ENCODE assay signal across 8 mouse cellular contexts in genomic region chr12:31376326-31376950, GRCm38 (mm10). TPM values are rescaled to one million over a fixed set of nuclear protein-coding genes. Genes with fewer than 3 reads are reported as not detected.
DNase-seq lines count a peak whose midpoint lies in the region; ATAC-seq lines count a peak whose summit lies in the region.

No protein-coding gene starts in this region.

- H3K4me1 ChIP-seq in midbrain, embryonic 16.5 days (ENCODE audit: control insufficient read depth, insufficient read depth, low read length), result peaks cover 13% of the 10 kb centered on the region

- no peaks in the 10 kb centered on the region for H3K27me3 ChIP-seq in midbrain, embryonic 16.5 days (ENCODE audit: control insufficient read depth, insufficient read depth, low read depth, low read length)

- intact Hi-C loops in gastrocnemius, postnatal 14 days (cut with DNase I; ENCODE audit: low total_unique reads), result no loop called here

- peak overlapping the region; percentile 33 for H3K4me3 ChIP-seq in midbrain, embryonic 16.5 days (ENCODE audit: low read depth, low read length)

- WGBS in midbrain, embryonic 16.5 days, result 11% methylated on average over 13 of the region's 13 CpGs

- H3K4me2 ChIP-seq in midbrain, embryonic 16.5 days (ENCODE audit: low read length), result peak overlapping the region; percentile 61

- DNase-seq in frontal cortex, postnatal 14 days (ENCODE audit: low spot score in 2 of 2), result no peak
- DNase-seq in NIH3T3 (ENCODE audit: low read depth), result peak; percentile 58
- peak; percentile 10 for DNase-seq in kidney, postnatal 14 days
- no peak for DNase-seq in gastrocnemius, postnatal 14 days
- DNase-seq in urinary bladder, postnatal 10 days (ENCODE audit: low spot score), result no peak

- H3K36me3 ChIP-seq in midbrain, embryonic 16.5 days (ENCODE audit: control insufficient read depth, insufficient read depth, low read length), result no peaks in the 10 kb centered on the region

- no peak overlapping the region; the same call in 1 of the 2 replicates for H3K27ac ChIP-seq in midbrain, embryonic 16.5 days (ENCODE audit: low read length)

- no peaks in the 10 kb centered on the region for H3K9me3 ChIP-seq in midbrain, embryonic 16.5 days (replicated peaks; ENCODE audit: control insufficient read depth, low read length, poor library complexity, severe bottlenecking)

- ATAC-seq in frontal cortex, adult (ENCODE audit: low TSS enrichment), result peak; percentile 44; the same call in 1 of the 2 replicates
- ATAC-seq in granulocyte monocyte progenitor cell, adult 5-6 weeks (replicated peaks; ENCODE audit: poor library complexity, severe bottlenecking), result peak; percentile 46
- peak; percentile 54 for ATAC-seq in midbrain, embryonic 16.5 days

- peak overlapping the region; percentile 56; the same call in 1 of the 2 replicates for H3K9ac ChIP-seq in midbrain, embryonic 16.5 days (ENCODE audit: low read depth, low read length)

RNA-seq across cellular contexts. Expression of gene Slc26a3, which starts 14.2 kb away (rescaled TPM):
- not detected in 2 replicates for total RNA-seq in granulocyte monocyte progenitor cell, adult 5-6 weeks (2014; fragmentation: Nextera tagmentation)
- total RNA-seq in granulocyte monocyte progenitor cell, adult 5-6 weeks (2017), result not detected in 2 replicates
- polyA plus RNA-seq in midbrain, embryonic 16.5 days (2015; fragmentation: Nextera tagmentation; extraction: Ambion mirVana), result 0.09 TPM in 1 of 2 replicates, not detected in the other
- total RNA-seq in gastrocnemius, postnatal 14 days (2021), result not detected

RNA-seq across cellular contexts. Expression of gene Dld, which starts 25.2 kb away (rescaled TPM):
- total RNA-seq in granulocyte monocyte progenitor cell, adult 5-6 weeks (2014; fragmentation: Nextera tagmentation), result 72.1 and 92.7 TPM in 2 replicates
- total RNA-seq in granulocyte monocyte progenitor cell, adult 5-6 weeks (2017), result 166 and 168 TPM in 2 replicates
- 122 and 132 TPM in 2 replicates for polyA plus RNA-seq in midbrain, embryonic 16.5 days (2015; fragmentation: Nextera tagmentation; extraction: Ambion mirVana)
- total RNA-seq in gastrocnemius, postnatal 14 days (2021), result 100 to 1,000 TPM; 181 to 227 TPM

Comparison
In these comparisons a context has a peak if more than half of its experiments do, and no peak if none do; other contexts are left out.
1. DNase-seq: peak in NIH3T3 (single experiment) and kidney, postnatal 14 days (single experiment); none in frontal cortex, postnatal 14 days (0 of 2), gastrocnemius, postnatal 14 days (single experiment) and urinary bladder, postnatal 10 days (single experiment).
2. Peak in every context shown above with its lines, with median percentiles within 50 percentile points of each other: ATAC-seq.